Mouse (Mus musculus) megakaryocyte, adult 5-6 weeks (primary cell): ENCODE measurements at regions not wholly inside any gene's neighbourhood (a gene's known extent, or its start where the extent isn't known, plus 50 kb on each side); places are given as distances from the start of the nearest gene placed in this dataset.
"Not testable (repeated sequence)": the region's sequence is repeated elsewhere in the genome, so short reads cannot be mapped to it uniquely, and the experiment has no call there.

Experiments
- ATAC-seq: 2 replicates; pipeline ENCODE4 v1.8.0; 2016; ENCODE audit warnings: mild to moderate bottlenecking, inconsistent platforms; ENCODE audit not compliant: poor library complexity, severe bottlenecking

DNA sequence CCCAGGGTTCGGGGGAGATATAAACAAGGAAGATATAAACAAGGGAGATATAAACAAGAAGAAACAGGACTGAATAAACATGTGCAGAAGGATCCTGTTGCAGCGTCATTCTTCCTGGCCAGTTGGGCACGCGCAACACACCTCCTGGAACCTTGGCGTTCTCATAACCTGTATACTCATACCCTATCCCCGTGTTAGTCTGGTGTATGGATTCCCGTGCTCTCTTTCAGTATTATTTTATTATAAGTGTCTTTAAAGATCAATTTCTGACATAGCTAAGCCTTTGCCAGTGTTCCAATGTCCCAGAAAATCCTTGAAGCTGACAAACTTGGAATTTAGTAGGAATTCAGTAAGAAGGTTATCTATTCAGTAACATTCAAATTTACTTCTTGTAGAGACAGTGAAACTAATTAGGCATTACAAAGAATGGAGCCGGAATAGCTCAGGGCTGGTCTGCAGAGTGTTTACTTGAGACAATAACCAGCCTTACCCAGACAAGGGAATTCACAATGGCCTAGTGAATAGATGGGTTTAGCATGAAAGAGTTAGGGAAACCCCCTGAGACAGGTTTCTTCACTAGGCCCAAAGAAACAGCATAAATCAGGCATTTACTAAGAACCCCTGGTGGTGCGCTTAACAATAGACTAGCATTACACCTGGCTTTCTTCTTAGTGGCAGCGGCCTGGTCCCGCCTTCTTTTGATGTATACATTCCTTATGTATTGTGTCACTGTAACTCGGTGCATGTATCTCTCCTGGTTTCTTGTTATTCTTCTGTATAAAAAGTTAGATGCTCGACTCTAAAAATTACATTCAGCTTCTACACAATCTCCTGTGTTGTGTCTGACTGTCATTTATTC lies 458.4 kb downstream of the Epm2a start:
- ATAC-seq = not testable (repeated sequence)

DNA sequence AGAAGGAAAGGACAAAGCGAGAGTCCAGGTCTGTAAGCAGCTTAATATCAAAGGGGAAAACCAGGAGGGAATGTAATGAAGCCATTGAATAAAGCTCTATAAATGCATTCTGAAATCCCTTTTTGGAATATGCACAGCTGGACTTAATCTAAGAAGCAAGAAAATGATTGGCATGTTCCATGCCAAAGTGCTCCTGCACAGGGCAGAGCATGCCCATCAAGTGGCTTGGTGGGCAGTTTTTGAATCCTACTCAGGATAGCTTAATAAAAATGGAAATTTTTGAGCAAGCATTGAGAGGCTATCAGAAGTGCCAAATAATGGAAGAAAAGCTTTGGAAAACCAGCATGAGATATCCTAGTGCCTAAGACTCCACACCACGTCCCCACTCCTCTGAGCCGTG lies 466.1 kb downstream of the Epm2a start:
- ATAC-seq = no peak

GRCm38 (mm10) chr10:11822418-11822959 lies 479.3 kb downstream of the Epm2a start:
- ATAC-seq = no peak

GRCm38 (mm10) chr10:11841094-11841493 lies 497.9 kb downstream of the Epm2a start:
- no peak for ATAC-seq

- no peak for ATAC-seq
Observed at GRCm38 (mm10) chr10:11841494-11841893, 498.3 kb downstream of the Epm2a start.

DNA sequence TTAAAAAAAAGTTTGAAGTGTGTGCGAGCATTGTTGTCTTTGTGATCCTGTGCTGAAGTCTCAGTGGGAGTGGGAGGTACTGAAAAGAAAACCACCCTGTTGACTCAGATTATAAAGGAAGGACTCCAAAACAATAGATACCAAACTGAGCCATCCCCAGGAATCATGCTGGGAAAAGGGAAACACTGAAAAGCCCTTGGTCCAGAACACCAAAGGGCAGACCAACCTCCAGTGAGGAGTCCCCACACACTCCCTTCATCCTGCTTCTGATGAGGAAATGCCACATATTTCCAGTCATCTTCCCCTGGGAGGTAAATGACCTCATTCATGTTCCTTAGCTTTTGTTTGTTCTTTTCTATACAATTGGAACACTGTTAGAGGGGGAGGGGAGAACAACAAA lies 502.9 kb downstream of the Epm2a start:
- ATAC-seq = no peak

- ATAC-seq = no peak
Observed at GRCm38 (mm10) chr10:11875145-11876131, 532.2 kb downstream of the Epm2a start.

GRCm38 (mm10) chr10:11886237-11886636 lies 543.0 kb downstream of the Epm2a start:
- no peak for ATAC-seq

GRCm38 (mm10) chr10:11888953-11889352 lies 545.7 kb downstream of the Epm2a start:
- ATAC-seq = no peak

DNA sequence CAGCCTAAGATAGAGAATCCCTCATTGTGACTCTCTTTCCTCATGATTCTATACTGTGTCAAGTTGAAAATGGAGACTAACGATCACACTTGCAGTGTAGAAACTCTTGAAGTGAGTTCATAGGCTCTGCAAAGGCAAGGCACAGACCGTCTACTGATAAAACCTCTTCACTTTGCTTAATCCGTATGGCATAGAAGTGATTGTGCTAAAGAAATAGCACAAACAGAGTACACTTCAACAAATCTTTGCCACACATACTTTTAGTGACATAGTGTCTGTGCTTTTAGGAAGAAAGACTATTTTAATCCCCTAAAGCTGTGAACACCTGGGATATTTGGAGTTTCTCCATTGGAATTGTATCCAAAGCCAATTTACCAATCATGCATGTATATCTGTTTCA lies 578.9 kb downstream of the Epm2a start:
- ATAC-seq = no peak

DNA sequence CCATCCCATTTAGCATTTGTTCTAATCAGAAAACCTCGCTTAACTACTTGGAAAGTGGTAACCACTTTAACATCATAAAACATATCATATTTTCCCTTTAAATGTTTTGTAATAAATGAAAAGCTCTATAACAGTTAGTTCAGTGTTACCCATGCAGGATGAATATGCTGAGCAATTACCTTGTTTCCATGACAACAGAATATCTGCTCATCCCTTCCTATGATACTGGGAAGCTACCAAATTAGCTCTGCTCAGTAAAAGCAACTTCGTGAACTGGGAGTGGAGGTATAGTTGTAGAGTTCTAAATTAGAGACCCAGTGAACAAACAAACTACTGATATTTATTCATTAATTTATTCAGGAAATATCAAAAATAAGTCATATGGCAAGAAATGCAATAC lies 595.0 kb downstream of the Epm2a start:
- ATAC-seq = no peak

DNA sequence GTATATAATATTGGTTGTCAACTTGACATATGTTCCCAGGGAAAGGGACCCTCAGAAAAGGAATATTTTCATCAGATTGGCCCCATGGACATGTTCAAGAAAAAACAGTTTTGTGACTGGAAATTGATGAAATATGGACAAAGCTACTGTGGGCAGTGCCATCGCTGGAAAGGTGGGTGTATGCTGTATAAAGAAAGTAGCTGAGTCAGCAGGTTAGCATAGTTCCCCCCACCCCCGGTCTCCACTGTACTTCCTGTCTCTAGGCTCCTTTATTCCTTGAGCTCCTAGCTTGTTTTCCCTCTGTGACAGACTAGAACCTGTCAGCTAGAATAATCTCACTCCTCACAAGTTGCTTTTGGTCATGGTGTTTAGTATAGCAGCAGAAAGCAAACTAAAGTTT lies 599.6 kb downstream of the Epm2a start:
- no peak for ATAC-seq

GRCm38 (mm10) chr10:11960327-11960922 lies 617.2 kb downstream of the Epm2a start:
- no peak for ATAC-seq

GRCm38 (mm10) chr10:12004966-12005365 lies 661.8 kb downstream of the Epm2a start:
- ATAC-seq = no peak

DNA sequence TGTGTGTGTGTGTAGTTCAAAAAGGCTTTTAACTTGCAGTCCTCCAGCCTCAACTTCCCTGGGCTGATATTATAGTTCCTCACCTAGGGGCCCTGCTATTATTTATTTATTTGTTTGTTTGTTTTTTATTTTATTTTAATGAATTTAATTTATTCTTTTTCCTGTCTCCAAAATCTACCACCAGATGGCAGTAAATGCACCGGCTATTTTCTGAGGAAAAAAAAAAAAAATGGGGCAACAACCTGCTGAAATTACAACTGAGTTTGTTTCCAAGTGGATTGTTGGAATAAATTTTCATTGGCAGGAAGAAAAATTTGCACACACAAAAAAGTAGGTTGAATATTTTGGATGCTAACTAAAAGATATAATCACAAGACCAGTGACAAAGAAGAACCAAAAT lies 662.7 kb downstream of the Epm2a start:
- ATAC-seq = no peak

DNA sequence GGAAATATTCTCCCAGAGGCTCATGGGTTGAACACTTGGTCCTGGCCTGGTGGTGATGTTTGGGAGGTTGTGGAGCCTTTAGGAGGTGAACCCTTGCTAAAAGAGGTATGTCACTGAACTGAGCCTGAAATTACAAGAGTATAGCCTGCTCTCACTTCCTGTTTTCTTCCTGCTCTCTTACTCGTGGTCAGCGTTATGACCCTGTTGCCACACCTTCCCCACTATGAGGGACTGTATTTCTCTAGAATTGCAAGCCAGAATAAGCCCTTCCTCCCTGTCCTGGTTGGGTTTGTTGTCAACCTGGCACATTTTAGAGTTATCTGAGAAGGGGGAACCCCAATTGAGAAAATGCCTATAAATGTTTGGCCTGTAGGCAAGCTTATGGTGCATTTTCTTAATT lies 674.1 kb downstream of the Epm2a start:
- peak; percentile 49; the same call in 1 of the 2 replicates for ATAC-seq

DNA sequence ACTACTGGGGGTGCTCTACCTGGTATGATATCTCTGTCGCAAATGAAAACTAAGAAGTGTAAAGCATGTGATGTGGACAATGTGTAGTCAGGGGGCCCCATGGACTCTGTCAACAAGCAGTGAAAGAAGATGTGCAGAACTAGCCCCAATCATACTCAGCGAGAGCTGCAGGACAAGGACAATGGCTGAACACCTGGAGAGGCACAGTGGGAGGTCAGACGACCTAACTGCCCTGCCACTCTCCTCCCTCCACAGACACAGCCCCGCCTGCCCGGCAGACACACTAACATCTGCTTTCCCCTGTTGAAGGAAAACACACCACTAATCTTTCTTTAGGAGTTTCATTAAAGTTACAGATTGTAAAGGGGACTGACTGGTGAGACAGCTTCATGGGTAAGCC lies 675.1 kb downstream of the Epm2a start:
- ATAC-seq = no peak

GRCm38 (mm10) chr10:12019159-12019779 lies 676.1 kb downstream of the Epm2a start:
- ATAC-seq = no peak

DNA sequence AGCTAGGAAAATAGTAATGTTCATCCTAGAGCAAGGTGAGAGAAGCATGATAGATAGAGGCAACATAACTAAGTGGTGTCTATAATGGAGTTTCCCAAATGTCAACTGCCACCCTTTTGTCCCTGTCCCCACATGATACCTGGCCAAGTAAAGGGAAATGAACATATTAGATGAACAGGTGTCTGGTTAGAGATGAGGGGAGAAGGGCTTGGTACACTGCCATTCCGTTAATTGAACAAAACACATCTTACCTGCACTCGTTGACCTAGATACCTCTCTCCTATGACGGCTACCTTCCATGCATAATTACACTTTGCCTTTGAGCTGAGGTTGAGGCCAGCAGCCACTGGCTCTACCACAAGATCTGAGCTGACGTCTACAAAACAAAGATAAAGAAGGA lies 677.4 kb downstream of the Epm2a start:
- no peak for ATAC-seq

- ATAC-seq = peak; percentile 80
Observed at GRCm38 (mm10) chr10:12035159-12035558, 692.0 kb downstream of the Epm2a start.

DNA sequence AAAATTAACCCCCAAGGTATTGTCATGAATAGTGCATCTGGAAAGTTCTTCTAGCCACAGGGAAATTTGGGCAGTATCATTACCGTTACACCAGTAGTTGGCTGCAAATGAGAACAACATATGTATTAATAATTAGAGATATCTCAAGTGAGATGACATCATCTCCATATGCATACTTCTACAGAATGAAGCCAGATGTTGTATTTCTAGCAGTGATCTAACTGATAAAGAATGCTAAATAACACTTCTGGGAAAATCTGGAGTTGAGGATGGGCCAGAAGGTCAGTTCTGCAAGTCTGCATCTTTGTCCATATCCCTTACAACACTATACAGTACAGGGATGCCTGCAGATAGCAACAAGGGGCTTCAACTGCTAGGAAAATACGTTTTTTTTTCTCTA lies 702.7 kb downstream of the Epm2a start:
- no peak for ATAC-seq
